Mouse (Mus musculus): ENCODE data around the gene Scd2. TPM values are rescaled to one million over a fixed set of nuclear protein-coding genes. Genes with fewer than 3 reads are reported as not detected.
A peak's percentile ranks its signal among the peaks of the same experiment; 100 is the strongest.
"Not testable (repeated sequence)": the region's sequence is repeated elsewhere in the genome, so short reads cannot be mapped to it uniquely, and the experiment has no call there.

Scd2 gene
- polyA plus RNA-seq, 1 experiment from 2014 or later, result 205 TPM

- not testable (repeated sequence) for H3K4me1 ChIP-seq (ENCODE audit: control insufficient read depth, insufficient read depth, low read length); H3K4me3 ChIP-seq (ENCODE audit: low read length); H3K27me3 ChIP-seq (ENCODE audit: control insufficient read depth, insufficient read depth, low read length); H3K36me3 ChIP-seq (ENCODE audit: control insufficient read depth, insufficient read depth, low read length); H3K9me3 ChIP-seq (ENCODE audit: control insufficient read depth, low read length); H3K27ac ChIP-seq (ENCODE audit: low read depth, low read length); H3K9ac ChIP-seq (ENCODE audit: low read depth, low read length); H3K4me2 ChIP-seq (replicated peaks; ENCODE audit: low read depth, low read length); ATAC-seq (ENCODE audit: low FRiP score, low TSS enrichment)
- 75% methylated on average over 2 of the region's 4 CpGs for WGBS
These were observed 39.4 kb upstream of the Scd2 start for GRCm38 (mm10) chr19:44254106-44254505.

- Histone ChIP-seq H3K4me1 (ENCODE audit: control insufficient read depth, insufficient read depth, low read length) (no peaks in the 10 kb centered on the region), H3K36me3 (ENCODE audit: control insufficient read depth, insufficient read depth, low read length) (no peaks in the 10 kb centered on the region), H3K4me3 (ENCODE audit: low read length) (no peak overlapping the region), H3K27ac (ENCODE audit: low read depth, low read length) (no peak overlapping the region), H3K4me2 (replicated peaks; ENCODE audit: low read depth, low read length) (no peak overlapping the region), H3K9ac (ENCODE audit: low read depth, low read length) (no peak overlapping the region), H3K9me3 (ENCODE audit: control insufficient read depth, low read length) (no peaks in the 10 kb centered on the region), H3K27me3 (ENCODE audit: control insufficient read depth, insufficient read depth, low read length) (no peaks in the 10 kb centered on the region)
- 89% methylated on average over 13 of the region's 13 CpGs for WGBS
- ATAC-seq (ENCODE audit: low FRiP score, low TSS enrichment), result no peak
These were observed 36.0 kb upstream of the Scd2 start for GRCm38 (mm10) chr19:44257377-44257966.

GRCm38 (mm10) chr19:44259484-44259883 is 34.0 kb upstream of the Scd2 start:
- H3K4me3 ChIP-seq (ENCODE audit: low read length), result no peak overlapping the region
- H3K9me3 ChIP-seq (ENCODE audit: control insufficient read depth, low read length), result no peaks in the 10 kb centered on the region
- no peaks in the 10 kb centered on the region for H3K36me3 ChIP-seq (ENCODE audit: control insufficient read depth, insufficient read depth, low read length)
- ATAC-seq (ENCODE audit: low FRiP score, low TSS enrichment), result no peak
- H3K4me2 ChIP-seq (replicated peaks; ENCODE audit: low read depth, low read length), result no peak overlapping the region
- no peaks in the 10 kb centered on the region for H3K4me1 ChIP-seq (ENCODE audit: control insufficient read depth, insufficient read depth, low read length)
- WGBS, result 77% methylated on average over 4 of the region's 4 CpGs
- no peak overlapping the region for H3K9ac ChIP-seq (ENCODE audit: low read depth, low read length)
- no peak overlapping the region for H3K27ac ChIP-seq (ENCODE audit: low read depth, low read length)
- H3K27me3 ChIP-seq (ENCODE audit: control insufficient read depth, insufficient read depth, low read length), result no peaks in the 10 kb centered on the region

DNA sequence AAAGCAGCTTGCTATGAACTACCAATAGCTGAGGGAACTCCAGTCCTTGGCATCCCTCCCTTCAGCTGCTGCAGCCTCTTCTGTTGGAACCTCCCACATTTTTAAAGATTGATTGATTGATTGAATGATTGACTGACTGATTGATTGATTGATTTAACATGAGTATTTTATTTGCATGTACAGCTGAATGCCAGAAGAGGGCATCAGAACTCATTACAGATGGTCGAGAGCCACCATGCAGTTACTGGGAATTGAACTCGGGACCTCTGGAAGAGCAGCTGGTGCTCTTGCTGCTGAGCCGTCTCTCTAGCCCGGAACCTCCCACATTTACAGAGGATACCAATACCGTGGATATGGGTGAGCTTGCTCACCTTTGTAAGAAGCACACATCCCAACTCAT is 33.0 kb upstream of the Scd2 start:
- no peak overlapping the region for H3K4me2 ChIP-seq (replicated peaks; ENCODE audit: low read depth, low read length)
- no peaks in the 10 kb centered on the region for H3K27me3 ChIP-seq (ENCODE audit: control insufficient read depth, insufficient read depth, low read length)
- H3K4me3 ChIP-seq (ENCODE audit: low read length), result no peak overlapping the region
- no peaks in the 10 kb centered on the region for H3K4me1 ChIP-seq (ENCODE audit: control insufficient read depth, insufficient read depth, low read length)
- H3K27ac ChIP-seq (ENCODE audit: low read depth, low read length), result no peak overlapping the region
- ATAC-seq (ENCODE audit: low FRiP score, low TSS enrichment), result no peak
- 78% methylated on average over 5 of the region's 5 CpGs for WGBS
- H3K9ac ChIP-seq (ENCODE audit: low read depth, low read length), result no peak overlapping the region
- no peaks in the 10 kb centered on the region for H3K9me3 ChIP-seq (ENCODE audit: control insufficient read depth, low read length)
- no peaks in the 10 kb centered on the region for H3K36me3 ChIP-seq (ENCODE audit: control insufficient read depth, insufficient read depth, low read length)

DNA sequence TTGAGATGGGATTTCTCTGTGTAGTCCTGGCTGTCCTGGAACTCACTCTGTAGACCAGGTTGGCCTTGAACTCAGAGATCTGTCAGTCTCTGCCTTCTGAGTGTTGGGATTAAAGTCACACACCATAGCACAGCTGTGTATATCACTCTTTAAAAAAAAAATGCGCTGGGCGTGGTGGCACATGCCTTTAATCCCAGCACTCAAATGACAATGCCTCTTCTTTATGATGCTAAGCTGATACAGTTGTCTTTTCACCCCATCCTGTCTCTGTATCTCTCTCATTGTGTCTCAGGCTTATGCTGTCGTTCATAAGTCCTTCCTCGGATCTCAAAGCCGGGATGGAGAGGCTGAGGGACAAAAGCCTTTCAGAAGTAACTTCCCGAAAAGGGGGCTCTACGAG is 31.7 kb upstream of the Scd2 start:
- no peak overlapping the region for H3K4me2 ChIP-seq (replicated peaks; ENCODE audit: low read depth, low read length)
- no peak overlapping the region for H3K27ac ChIP-seq (ENCODE audit: low read depth, low read length)
- no peak overlapping the region for H3K9ac ChIP-seq (ENCODE audit: low read depth, low read length)
- H3K4me1 ChIP-seq (ENCODE audit: control insufficient read depth, insufficient read depth, low read length), result no peaks in the 10 kb centered on the region
- 89% methylated on average over 7 of the region's 7 CpGs for WGBS
- H3K27me3 ChIP-seq (ENCODE audit: control insufficient read depth, insufficient read depth, low read length), result no peaks in the 10 kb centered on the region
- no peaks in the 10 kb centered on the region for H3K9me3 ChIP-seq (ENCODE audit: control insufficient read depth, low read length)
- H3K36me3 ChIP-seq (ENCODE audit: control insufficient read depth, insufficient read depth, low read length), result no peaks in the 10 kb centered on the region
- H3K4me3 ChIP-seq (ENCODE audit: low read length), result no peak overlapping the region
- ATAC-seq (ENCODE audit: low FRiP score, low TSS enrichment), result no peak

DNA sequence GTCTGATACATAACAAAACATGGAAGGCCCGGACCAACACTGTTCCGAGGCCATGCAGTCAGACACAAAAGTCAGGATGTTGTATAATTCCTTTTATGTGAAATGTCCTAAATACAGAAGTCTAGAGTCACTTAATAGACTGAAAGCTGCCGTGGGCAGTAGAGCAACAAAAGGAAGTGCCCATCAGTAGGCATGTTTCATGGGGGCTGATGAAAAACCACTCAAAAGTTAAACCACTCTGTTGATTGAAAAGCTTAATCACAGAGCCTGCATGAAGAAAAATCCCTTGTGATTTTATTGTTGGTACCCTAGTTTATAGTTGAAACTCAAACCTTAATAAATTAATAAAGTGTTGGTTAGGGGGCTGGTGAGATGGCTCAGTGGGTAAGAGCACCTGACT is 29.9 kb upstream of the Scd2 start:
- H3K9me3 ChIP-seq (ENCODE audit: control insufficient read depth, low read length), result no peaks in the 10 kb centered on the region
- ATAC-seq (ENCODE audit: low FRiP score, low TSS enrichment), result no peak
- no peak overlapping the region for H3K4me2 ChIP-seq (replicated peaks; ENCODE audit: low read depth, low read length)
- no peak overlapping the region for H3K27ac ChIP-seq (ENCODE audit: low read depth, low read length)
- no peaks in the 10 kb centered on the region for H3K27me3 ChIP-seq (ENCODE audit: control insufficient read depth, insufficient read depth, low read length)
- no peak overlapping the region for H3K4me3 ChIP-seq (ENCODE audit: low read length)
- WGBS, result 80% methylated on average over 3 of the region's 3 CpGs
- H3K4me1 ChIP-seq (ENCODE audit: control insufficient read depth, insufficient read depth, low read length), result no peaks in the 10 kb centered on the region
- no peak overlapping the region for H3K9ac ChIP-seq (ENCODE audit: low read depth, low read length)
- no peaks in the 10 kb centered on the region for H3K36me3 ChIP-seq (ENCODE audit: control insufficient read depth, insufficient read depth, low read length)

DNA sequence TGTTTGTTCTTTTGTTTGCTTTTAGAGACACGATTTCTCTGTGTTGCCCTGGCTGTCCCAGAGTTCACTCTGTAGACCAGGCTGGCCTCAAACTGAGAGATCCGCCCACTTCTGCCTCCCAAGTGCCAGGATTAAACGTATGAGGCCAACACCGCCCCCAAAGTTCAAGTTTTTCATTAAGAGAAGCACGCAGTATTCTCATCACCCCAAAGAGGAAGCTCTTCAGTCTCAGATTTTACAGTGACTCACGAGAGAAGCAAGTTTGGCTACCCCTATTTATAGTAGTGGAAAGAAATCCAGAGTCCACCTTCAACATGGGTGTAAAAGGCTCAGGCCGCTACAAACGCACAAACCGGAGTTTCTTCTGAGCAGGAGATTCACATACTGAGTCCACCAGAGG is 29.2 kb upstream of the Scd2 start:
- Histone ChIP-seq H3K4me1 (ENCODE audit: control insufficient read depth, insufficient read depth, low read length) (no peaks in the 10 kb centered on the region), H3K9me3 (ENCODE audit: control insufficient read depth, low read length) (no peaks in the 10 kb centered on the region), H3K9ac (ENCODE audit: low read depth, low read length) (no peak overlapping the region), H3K36me3 (ENCODE audit: control insufficient read depth, insufficient read depth, low read length) (no peaks in the 10 kb centered on the region), H3K4me3 (ENCODE audit: low read length) (no peak overlapping the region), H3K4me2 (replicated peaks; ENCODE audit: low read depth, low read length) (no peak overlapping the region), H3K27me3 (ENCODE audit: control insufficient read depth, insufficient read depth, low read length) (no peaks in the 10 kb centered on the region), H3K27ac (ENCODE audit: low read depth, low read length) (no peak overlapping the region)
- 72% methylated on average over 9 of the region's 9 CpGs for WGBS
- ATAC-seq (ENCODE audit: low FRiP score, low TSS enrichment), result no peak

GRCm38 (mm10) chr19:44265300-44265699 is 28.2 kb upstream of the Scd2 start:
- no peak overlapping the region for H3K27ac ChIP-seq (ENCODE audit: low read depth, low read length)
- no peak overlapping the region for H3K4me3 ChIP-seq (ENCODE audit: low read length)
- H3K9ac ChIP-seq (ENCODE audit: low read depth, low read length), result no peak overlapping the region
- no peaks in the 10 kb centered on the region for H3K9me3 ChIP-seq (ENCODE audit: control insufficient read depth, low read length)
- H3K27me3 ChIP-seq (ENCODE audit: control insufficient read depth, insufficient read depth, low read length), result no peaks in the 10 kb centered on the region
- ATAC-seq (ENCODE audit: low FRiP score, low TSS enrichment), result no peak
- H3K36me3 ChIP-seq (ENCODE audit: control insufficient read depth, insufficient read depth, low read length), result no peaks in the 10 kb centered on the region
- no peak overlapping the region for H3K4me2 ChIP-seq (replicated peaks; ENCODE audit: low read depth, low read length)
- WGBS, result 32% methylated on average over 7 of the region's 7 CpGs
- H3K4me1 ChIP-seq (ENCODE audit: control insufficient read depth, insufficient read depth, low read length), result no peaks in the 10 kb centered on the region

DNA sequence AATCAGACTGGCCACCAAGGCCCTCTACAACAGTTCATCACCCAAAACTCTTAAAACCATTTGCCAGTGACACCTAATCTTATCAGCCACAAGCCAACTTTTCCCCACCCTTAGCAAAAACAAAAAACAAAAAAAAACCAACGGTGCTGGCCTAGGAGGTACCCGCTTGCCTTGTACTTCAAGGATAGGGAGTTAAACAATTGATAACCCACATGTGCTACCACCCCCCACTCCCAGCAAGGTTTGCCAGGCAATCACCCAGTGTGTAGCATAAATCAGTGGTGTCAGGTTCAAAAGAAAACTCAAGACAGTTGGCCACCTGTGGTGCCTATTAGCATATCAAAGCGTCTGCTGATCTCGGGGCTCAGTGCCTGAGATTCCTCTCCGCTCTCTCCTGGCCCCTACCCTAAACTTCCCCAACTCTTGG is 27.6 kb upstream of the Scd2 start:
- Histone ChIP-seq H3K4me2 (replicated peaks; ENCODE audit: low read depth, low read length) (no peak overlapping the region), H3K27me3 (ENCODE audit: control insufficient read depth, insufficient read depth, low read length) (no peaks in the 10 kb centered on the region), H3K4me3 (ENCODE audit: low read length) (no peak overlapping the region), H3K36me3 (ENCODE audit: control insufficient read depth, insufficient read depth, low read length) (no peaks in the 10 kb centered on the region), H3K4me1 (ENCODE audit: control insufficient read depth, insufficient read depth, low read length) (no peaks in the 10 kb centered on the region), H3K9me3 (ENCODE audit: control insufficient read depth, low read length) (no peaks in the 10 kb centered on the region), H3K9ac (ENCODE audit: low read depth, low read length) (no peak overlapping the region), H3K27ac (ENCODE audit: low read depth, low read length) (peak overlapping the region; percentile 90; the same call in 1 of the 2 replicates)
- ATAC-seq (ENCODE audit: low FRiP score, low TSS enrichment), result no peak
- 32% methylated on average over 5 of the region's 5 CpGs for WGBS

Data from kidney, embryonic 14.5 days (tissue).